In the genomic region with DNA sequence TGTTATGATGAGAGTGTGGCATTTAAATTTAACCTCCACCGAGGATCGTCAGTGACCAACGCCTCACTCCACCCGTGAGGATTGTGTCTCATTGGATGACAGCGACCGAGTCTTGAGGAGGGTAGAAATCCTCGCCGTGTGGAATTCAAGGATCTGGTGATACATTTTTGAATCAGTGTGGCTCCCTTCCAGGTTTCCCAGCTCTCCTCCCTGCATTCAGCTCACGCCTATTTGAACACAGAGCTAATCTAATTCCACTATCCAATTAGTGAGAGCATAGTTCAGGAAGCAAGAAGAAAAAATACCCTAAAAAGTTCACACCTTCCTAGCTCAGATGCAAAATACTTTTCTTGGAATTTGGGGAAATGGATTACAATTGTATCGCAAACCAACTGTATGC, we compare ENCODE assay signal across 23 mouse cellular contexts.
DNase-seq lines count a peak whose midpoint lies in the region; ATAC-seq and TF ChIP-seq lines count a peak whose summit lies in the region.
"Had no signal": no experiment of that assay in that cellular context is flagged by ENCODE, and none has a peak within 500 bp of the region (broad histone marks: within the 10 kb centered on the region; RNA-seq: fewer than 3 reads in every experiment).

No protein-coding gene starts in this region.

- no peak for TF ChIP-seq CTCF in left cerebral cortex, adult 2 months (IDR thresholded peaks at IDR 0.05)
- no peak for TF ChIP-seq CTCF in brain, embryonic 14.5 days (IDR thresholded peaks at IDR 0.05; ENCODE audit: borderline replicate concordance, extremely low read depth, insufficient read depth, insufficient read length)

- peaks cover 9% of the 10 kb centered on the region; the same call in 1 of the 2 replicates for H3K4me1 ChIP-seq in forebrain, embryonic 13.5 days
- H3K4me1 ChIP-seq in forebrain, embryonic 16.5 days (replicated peaks; ENCODE audit: control insufficient read depth, insufficient read depth, low read length), result peaks cover 6% of the 10 kb centered on the region
- H3K4me1 ChIP-seq: embryonic facial prominence, embryonic 15.5 days; forebrain, embryonic 10.5 days; heart, embryonic 15.5 days; hindbrain, embryonic 13.5 days had no signal

- TF ChIP-seq POLR2A in brain, embryonic 14.5 days (IDR thresholded peaks at IDR 0.05; ENCODE audit: borderline replicate concordance, extremely low read depth, insufficient read depth, insufficient read length, poor library complexity, severe bottlenecking), result no peak

- no peak overlapping the region for H3K9ac ChIP-seq in forebrain, embryonic 13.5 days
- H3K9ac ChIP-seq in forebrain, embryonic 16.5 days (replicated peaks; ENCODE audit: low read depth, low read length), result no peak overlapping the region
- H3K9ac ChIP-seq: embryonic facial prominence, embryonic 15.5 days; heart, embryonic 15.5 days; hindbrain, embryonic 13.5 days had no signal

- no peaks in the 10 kb centered on the region for H3K36me3 ChIP-seq in forebrain, embryonic 13.5 days (ENCODE audit: poor library complexity, severe bottlenecking)
- no peaks in the 10 kb centered on the region for H3K36me3 ChIP-seq in forebrain, embryonic 16.5 days (ENCODE audit: control insufficient read depth, insufficient read depth)
- H3K36me3 ChIP-seq: embryonic facial prominence, embryonic 15.5 days; forebrain, embryonic 10.5 days; heart, embryonic 15.5 days; hindbrain, embryonic 13.5 days had no signal

- intact Hi-C loops in left cerebral cortex, postnatal 4 days (cut with DNase I), result no loop called here
- intact Hi-C loops in left cerebral cortex, adult 2 months (cut with DNase I), result no loop called here

- no peaks in the 10 kb centered on the region for H3K9me3 ChIP-seq in forebrain, embryonic 13.5 days (replicated peaks)
- no peaks in the 10 kb centered on the region for H3K9me3 ChIP-seq in forebrain, embryonic 16.5 days (ENCODE audit: control insufficient read depth, low read length)
- H3K9me3 ChIP-seq: embryonic facial prominence, embryonic 15.5 days; forebrain, embryonic 10.5 days; heart, embryonic 15.5 days; hindbrain, embryonic 13.5 days had no signal

- 55% methylated on average over 10 of the region's 10 CpGs for WGBS in forebrain, embryonic 13.5 days
- WGBS in forebrain, embryonic 16.5 days, result 40% methylated on average over 10 of the region's 10 CpGs

- peak; percentile 22 for DNase-seq in left cerebral cortex, postnatal 4 days
- no peak for DNase-seq in left cerebral cortex, adult 2 months (ENCODE audit: extremely low spot score in 1 of 2, low spot score in 2 of 2)
- DNase-seq in Muller cell, postnatal 12 days (ENCODE audit: inconsistent ontology term), result peak; percentile 52
- peak; percentile 66 for DNase-seq in brain, embryonic 14.5 days (ENCODE audit: low read depth)
- DNase-seq in thymus, adult 18-20 months, result no peak
- DNase-seq: adrenal gland, adult 2 months; adrenal gland, postnatal 25 days; cerebellum, adult 11-12 months; cerebellum, adult 9-10 months; embryo, embryonic 11 days; gastrocnemius, postnatal 14 days; heart, adult 2 months; heart, postnatal 14 days had no signal

- no peak overlapping the region for H3K4me3 ChIP-seq in forebrain, embryonic 13.5 days
- no peak overlapping the region for H3K4me3 ChIP-seq in forebrain, embryonic 16.5 days (replicated peaks; ENCODE audit: low read length)
- no peak overlapping the region for H3K4me3 ChIP-seq in left cerebral cortex, adult 2 months
- H3K4me3 ChIP-seq: embryonic facial prominence, embryonic 15.5 days; erythroblast, embryonic 14.5 days; forebrain, embryonic 10.5 days; heart, adult 2 months; heart, embryonic 15.5 days; hindbrain, embryonic 13.5 days had no signal

- H3K27ac ChIP-seq in forebrain, embryonic 13.5 days, result no peak overlapping the region
- no peak overlapping the region for H3K27ac ChIP-seq in forebrain, embryonic 16.5 days (ENCODE audit: low read length)
- no peak overlapping the region for H3K27ac ChIP-seq in left cerebral cortex, adult 2 months
- H3K27ac ChIP-seq: embryonic facial prominence, embryonic 15.5 days; forebrain, embryonic 10.5 days; heart, adult 2 months; heart, embryonic 15.5 days; hindbrain, embryonic 13.5 days had no signal

- no peaks in the 10 kb centered on the region for H3K27me3 ChIP-seq in forebrain, embryonic 13.5 days
- no peaks in the 10 kb centered on the region for H3K27me3 ChIP-seq in forebrain, embryonic 16.5 days (replicated peaks; ENCODE audit: control insufficient read depth, insufficient read depth, low read length)
- H3K27me3 ChIP-seq: CH12.LX; embryonic facial prominence, embryonic 15.5 days; heart, embryonic 15.5 days; hindbrain, embryonic 13.5 days had no signal

- ATAC-seq in forebrain, embryonic 13.5 days, result 0 out of 2 replicates have a peak, but pooled peaks have one; percentile 16
- ATAC-seq in forebrain, embryonic 16.5 days, result no peak
- ATAC-seq: intestine, embryonic 16.5 days had no signal

- H3K4me2 ChIP-seq in forebrain, embryonic 13.5 days, result no peak overlapping the region
- H3K4me2 ChIP-seq in forebrain, embryonic 16.5 days (ENCODE audit: low read length), result no peak overlapping the region
- H3K4me2 ChIP-seq: embryonic facial prominence, embryonic 15.5 days; heart, embryonic 11.5 days; heart, embryonic 15.5 days; hindbrain, embryonic 13.5 days had no signal

Comparison
In these comparisons a context has a peak if more than half of its experiments do, and no peak if none do; other contexts are left out.
1. DNase-seq: peak in left cerebral cortex, postnatal 4 days (single experiment), Muller cell, postnatal 12 days (single experiment) and brain, embryonic 14.5 days (single experiment); none in left cerebral cortex, adult 2 months (0 of 2) and thymus, adult 18-20 months (0 of 2).